Mouse (Mus musculus): ENCODE results near the gene Il2rg. TPM values are rescaled to one million over a fixed set of nuclear protein-coding genes. Genes with fewer than 3 reads are reported as not detected.

Il2rg gene
- total RNA-seq (2021): 10 to 100 TPM in 1 of 2 experiments, 1 to 10 TPM in 1; 5.7 to 10.2 TPM
- long read RNA-seq, experiment 1, partial matches to known transcripts: 0 of 2 reads
- long read RNA-seq, experiment 1, other reads (novel, unspliced or antisense): 0 of 2 reads
- long read RNA-seq, experiment 2, partial matches to known transcripts: 0 of 1 reads
- long read RNA-seq, experiment 2, other reads (novel, unspliced or antisense): 0 of 1 reads

DNA sequence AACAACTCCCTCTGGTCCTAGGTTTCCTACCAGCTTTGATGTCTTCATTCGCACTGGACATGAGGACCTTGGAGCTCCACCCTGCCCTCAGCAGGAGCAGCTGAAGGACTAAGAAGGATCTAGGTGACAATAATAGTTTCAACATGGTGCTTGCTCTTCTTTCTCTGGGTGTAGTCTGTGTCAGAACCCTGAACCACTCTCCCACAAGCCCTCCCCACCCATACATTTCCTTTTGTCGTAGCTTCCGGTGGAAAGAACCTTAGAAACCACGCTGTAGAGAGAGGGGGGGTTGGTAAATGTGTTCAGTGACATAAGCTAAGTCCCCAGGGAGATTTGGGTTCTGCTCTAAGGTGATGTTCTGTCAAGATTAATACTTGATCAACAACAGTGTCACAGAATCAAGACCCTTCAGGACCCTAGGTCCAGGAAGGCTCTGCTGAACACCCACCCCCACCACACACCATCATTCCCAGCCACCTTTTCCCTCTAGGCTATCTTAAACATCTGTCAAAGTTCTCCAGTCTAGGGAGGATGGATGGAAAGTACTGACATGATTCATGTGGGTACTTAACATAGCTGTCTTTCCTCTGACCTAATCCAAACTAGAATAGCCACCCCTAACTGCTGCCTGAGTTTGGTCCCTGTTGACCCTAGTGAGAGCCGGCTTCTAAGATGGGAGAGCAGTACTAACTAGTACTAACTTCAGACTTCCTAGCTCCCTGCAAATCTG lies at the start of gene Il2rg:
Gene Il2rg (minus strand): TSS at position 231 of the 730 bp plus-strand sequence.
- no peak for DNase-seq

DNA sequence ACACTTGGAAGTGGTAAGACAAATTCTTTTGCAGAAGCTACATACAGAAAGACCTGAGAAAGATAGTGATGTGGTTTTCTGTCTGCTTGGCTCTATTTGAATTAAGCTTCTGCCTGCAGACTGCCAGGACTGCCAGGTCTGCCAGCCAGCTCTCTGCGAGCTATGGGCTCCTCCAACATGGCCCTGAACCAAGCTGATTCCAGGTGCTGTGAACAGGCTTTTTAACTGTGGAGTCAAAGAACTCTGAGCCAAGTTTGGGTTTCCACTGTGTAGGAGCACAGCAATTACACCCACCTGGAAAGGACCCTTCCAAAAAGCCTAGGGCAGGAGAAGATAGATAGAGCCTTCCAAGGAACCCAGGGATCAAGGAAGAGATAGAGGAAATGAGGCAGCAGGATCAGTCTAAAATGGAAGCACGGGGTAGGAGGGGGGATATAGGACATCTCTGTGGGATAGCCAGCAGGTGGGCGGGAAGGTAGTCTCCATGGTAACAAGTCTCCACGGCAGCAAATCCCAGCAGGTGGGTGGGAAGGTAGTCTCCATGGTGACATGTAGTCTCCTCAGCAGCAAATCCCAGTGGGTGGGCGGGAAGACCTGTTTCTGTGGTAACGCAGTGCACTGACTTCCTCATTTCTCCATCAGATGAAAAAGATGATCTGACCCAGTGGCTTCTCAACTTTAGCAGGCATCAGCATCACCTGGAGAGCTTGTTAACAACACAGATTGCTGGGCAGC lies 45.7 kb upstream of the Il2rg start:
- no peak for DNase-seq

DNA sequence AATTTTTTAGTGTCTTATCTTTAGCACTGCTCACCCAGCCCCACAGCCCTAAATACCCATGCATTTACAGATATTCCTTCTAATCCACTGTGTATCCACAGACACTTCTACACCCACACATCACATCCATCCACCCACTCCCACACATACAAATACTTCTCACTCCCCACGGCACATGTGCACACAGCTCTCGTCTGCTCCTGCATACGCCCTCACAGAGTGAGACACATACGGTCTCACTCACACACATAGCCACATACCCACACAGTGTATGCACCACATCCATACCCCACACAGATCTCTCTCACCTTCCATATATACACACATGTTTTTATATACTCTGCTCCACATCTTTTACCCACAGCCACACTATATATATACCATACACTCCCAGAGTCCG lies 41.2 kb upstream of the Il2rg start:
- no peak for DNase-seq

DNA sequence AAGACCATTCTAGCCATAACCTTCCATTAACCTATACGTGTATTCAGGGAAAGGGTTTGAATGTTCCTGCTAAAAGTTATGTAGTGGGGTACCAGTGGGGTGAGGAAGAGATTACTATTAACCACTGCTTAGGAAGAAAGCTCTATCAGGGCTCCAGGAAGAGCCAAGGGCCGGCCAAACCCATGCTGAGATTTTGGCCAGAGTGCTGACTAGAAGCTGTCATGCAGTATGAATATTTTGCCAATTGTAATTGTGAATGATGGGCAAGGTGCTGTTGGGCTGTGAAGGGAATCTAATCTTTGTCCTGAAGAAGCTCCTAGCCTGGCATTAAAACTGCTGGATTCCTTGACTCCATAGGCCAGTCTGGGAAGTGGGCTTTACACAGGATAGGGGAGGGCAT lies 36.6 kb upstream of the Il2rg start:
- DNase-seq: no peak

DNA sequence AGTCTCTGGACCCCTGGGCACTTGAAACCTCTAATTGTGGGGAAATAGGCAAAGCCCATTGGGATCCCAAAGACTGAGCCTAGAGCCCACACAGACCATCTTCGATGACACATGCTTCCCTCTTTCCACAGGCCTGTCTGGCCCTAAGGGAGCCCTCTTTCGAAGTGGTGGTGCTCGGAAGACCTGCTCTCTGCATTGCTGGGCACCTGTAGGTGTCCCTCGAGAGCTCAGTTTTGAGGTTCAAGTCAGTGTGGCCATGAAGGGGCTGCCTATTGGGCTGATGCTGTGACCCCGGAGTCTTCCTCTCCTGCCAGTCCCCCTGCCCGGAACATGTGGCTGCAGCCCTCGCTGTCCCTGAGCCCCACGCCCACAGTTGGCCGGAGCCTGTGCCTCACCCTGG lies 33.6 kb upstream of the Il2rg start:
- no peak for DNase-seq

DNA sequence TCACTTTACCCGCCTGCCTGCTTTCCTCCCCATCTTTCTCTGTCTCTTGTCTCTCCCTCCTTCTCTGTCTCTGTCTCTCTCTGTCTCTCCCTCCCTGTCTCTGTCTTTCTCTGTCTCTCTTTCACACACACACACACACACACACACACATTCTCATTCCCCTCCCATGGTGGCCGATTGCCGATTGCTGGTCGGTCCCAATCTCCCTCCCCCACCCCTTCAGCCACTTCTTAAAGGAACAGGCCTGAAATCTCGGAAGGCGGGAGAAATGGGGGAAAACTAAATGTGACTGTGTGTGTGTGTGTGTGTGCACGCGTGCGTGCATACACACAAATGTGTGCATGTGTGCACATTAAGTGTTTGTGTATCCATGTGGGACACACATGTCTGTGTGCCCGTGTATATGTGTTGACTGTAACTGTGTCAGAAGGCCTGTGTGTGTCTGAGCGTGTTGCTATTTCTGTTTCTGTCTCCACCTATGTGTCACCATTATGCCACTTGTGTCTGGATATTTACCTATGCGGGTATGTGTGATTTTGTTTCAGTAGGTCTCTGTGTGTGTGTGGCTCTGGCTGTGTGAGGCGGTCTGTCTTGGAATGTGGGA lies 32.5 kb upstream of the Il2rg start:
- no peak for DNase-seq

DNA sequence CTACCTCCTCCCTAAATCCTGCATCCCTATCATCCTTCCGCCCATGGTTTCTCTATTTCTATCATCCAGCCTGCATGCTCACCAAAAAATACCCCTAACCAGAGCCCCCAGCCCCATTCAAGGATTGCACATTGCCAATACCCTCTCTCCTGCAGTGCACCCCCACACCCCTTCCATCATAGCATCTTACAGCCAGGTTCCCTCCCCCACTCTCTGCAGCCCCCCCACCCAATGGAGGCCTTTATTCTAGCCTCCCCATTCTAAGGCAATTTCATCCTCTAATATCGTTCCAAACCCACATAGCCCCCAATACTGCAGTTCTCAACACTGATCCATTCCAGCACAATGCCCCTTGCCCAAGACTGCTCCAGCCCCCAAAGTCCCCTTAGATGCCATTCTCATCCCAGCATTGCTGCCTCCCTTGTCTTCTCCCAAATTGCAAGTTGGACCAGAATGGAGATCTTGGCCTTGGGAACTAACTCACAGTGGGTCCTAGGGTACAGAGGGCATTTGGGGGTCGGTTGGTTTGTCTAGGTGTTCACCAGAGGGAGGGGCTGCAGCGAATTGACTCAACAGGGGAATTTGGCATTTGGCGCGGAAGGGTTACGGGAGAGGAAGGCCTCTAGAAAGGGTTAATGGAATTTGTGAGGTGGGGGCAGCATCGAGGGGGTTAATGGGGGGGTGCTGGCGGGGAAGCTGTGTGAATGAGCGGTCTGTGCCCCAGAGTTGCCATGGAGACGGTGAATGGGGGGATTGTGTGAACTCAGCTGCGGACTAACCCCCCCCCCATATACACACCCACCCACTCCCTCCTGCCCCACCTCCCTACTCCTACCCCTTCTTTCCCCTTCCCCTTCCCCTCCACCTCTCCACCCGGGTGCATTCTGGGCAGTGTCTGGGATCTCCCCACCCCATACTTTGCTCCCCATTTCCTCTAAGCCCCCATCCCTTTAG lies 31.7 kb upstream of the Il2rg start:
- no peak for DNase-seq

DNA sequence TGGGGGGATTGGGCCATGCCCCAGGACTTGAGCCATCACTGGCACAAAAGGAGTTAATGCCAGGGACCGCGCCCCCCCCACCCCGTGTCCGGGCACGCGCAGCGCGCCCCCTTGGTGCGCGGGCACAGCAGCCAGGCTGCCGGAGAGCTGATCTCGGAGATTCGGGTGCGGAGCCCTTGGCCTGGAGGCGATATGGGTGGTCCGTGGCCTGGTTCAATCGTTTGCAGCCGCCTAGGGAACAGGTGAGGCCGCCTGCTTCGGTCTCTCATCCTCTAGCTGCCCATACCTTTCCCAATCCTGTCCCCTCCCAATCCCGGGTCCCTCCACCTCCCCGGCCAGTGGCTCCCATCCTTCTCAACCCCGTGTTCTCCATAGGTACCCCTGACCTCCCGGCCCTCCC lies 31.0 kb upstream of the Il2rg start, which contains the start of gene Nlgn3:
Gene Nlgn3 (plus strand): TSS at position 114 of the 400 bp plus-strand sequence.
- peak; percentile 31 to 51 for DNase-seq

DNA sequence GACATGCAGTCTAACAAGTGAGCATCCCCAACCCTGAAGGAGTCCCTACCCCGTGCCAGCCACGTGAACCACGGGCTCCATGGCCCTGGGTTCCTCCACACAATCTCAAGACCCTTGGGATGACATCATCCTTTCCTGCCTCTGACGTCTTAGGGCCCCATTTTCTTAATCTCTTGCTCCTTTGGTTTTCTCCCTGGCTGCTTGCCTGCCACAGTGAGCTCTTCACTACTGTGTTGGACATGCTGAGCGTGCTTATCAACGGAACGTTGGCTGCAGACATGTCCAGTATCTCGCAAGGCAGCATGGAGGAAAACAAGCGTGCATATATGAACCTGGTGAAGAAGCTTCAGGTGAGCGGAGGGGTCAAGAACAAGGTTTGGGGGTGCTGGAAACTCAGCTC lies 22.1 kb upstream of the Il2rg start:
- DNase-seq: no peak

DNA sequence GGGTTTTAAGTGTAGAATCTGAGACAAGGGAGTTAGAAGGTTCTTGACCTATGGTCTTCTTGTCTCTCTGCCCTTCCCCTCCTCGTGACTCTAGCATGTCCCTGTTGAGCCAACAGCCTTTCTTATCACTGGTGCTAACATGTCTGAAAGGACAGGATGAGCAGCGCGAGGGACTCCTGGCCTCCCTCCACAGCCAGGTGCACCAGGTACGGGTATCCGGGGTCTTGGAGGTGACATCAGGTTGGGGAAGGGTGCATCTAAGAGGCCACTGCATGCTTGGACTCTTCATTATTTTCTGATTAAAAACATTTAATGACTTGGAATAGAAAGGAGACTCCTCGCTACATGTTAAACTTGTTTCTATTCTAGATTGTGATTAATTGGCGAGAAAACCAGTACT lies 21.0 kb upstream of the Il2rg start:
- no peak for DNase-seq

DNA sequence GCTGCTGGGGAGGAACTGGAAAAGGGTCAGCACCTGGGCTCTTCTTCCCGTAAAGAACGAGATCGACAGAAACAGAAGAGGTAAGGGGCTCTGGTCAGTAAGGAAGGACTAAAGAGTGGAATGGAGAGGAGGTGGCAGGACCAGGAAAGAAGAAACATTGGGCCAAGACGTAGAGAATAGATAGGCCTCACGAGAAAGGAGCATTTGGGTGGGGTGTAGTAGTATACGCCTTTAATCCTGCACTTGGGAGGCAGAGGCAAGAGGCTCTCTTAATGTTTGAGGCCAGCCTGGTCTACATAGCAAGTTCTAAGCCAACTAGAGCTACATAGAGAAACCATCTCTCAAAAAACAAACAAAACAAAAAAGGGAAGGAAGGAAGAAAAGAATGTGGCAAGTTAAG lies 20.4 kb upstream of the Il2rg start:
- no peak for DNase-seq

DNA sequence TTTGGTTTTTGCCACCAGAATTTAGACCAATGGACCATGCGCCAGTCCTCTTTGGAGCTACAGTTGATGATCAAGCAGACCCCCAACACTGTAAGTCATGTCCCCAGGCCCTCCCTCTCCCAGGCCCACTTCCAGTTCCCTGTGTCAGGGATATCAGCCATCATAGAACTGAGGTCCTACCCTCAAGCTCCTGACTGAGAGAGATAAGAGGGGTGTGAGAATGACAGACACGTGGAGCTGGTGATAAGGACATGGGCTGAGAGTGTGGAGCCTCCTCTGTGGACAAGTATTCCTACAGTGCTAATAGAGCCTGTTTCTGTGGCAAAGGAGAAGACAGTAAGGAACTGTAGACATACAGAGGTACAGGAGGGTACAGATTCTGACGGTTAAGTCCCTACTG lies 19.5 kb upstream of the Il2rg start:
- DNase-seq: no peak

DNA sequence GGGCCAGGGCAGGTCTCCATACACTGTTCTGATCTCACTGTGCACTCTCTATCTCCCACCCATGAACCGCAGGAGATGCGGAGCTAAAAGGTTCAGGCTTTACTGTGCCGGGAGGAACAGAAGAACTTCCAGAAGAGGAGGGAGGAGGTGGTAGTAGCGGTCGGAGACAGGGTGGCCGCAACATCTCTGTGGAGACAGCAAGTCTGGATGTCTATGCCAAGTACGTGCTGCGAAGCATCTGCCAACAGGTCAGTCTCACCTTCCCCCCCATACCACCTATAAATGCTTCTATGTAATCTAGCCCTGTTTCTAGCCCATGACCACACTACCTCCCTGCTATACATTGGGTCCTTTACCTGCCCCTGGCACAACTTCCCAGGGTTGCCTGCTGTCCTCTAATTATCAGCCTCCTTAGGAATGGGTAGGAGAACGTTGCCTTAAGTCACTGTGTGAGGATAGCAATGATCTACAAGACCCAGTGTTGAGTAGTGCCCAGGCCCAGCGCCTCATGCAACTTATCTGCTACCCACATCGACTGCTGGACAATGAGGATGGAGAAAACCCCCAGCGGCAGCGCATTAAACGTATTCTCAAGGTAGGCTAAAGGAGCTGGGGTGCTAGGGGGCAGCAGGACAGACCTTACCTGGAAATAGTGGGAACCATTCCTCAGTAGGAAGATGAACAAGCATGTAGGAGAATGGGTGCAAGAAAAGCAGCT lies 18.1 kb upstream of the Il2rg start:
- DNase-seq: no peak

DNA sequence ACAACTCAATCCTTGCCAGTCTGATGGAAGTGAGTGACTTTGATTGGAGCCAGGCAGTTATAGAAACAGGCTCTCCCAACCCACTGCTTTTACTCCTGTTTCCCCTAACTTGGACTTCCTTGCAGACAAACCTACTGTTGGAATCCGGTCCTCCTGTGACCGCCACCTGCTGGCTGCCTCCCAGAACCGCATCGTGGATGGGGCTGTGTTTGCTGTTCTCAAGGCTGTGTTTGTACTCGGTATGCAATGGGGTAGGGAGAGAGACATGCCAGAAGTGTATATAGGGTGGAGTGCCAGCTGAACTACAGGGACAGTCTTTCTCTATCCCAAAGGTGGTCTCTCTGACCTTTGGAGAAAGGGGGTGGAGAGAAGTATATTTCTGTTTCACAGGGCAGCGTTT lies 17.5 kb upstream of the Il2rg start:
- DNase-seq: peak; percentile 61 to 66

DNA sequence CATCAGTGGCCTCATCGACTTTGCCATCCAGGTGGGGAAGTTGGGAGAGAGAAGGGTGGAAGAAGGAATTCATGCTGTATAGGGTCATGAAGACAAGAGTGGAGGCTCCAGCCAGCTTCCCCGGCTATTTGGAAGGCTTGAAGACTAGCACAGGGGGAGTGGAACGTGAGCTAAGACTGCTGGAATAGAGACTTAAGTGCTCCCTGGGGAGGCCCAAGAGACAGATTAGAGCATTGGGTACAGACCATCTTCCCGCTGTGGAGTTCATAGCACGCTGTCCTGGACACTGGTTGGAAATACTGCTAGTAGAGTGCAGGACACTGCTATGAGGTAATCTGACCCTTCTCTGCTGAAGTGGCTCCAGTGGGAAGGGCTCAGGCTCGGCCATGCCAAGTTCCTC lies 14.8 kb upstream of the Il2rg start:
- DNase-seq: no peak

DNA sequence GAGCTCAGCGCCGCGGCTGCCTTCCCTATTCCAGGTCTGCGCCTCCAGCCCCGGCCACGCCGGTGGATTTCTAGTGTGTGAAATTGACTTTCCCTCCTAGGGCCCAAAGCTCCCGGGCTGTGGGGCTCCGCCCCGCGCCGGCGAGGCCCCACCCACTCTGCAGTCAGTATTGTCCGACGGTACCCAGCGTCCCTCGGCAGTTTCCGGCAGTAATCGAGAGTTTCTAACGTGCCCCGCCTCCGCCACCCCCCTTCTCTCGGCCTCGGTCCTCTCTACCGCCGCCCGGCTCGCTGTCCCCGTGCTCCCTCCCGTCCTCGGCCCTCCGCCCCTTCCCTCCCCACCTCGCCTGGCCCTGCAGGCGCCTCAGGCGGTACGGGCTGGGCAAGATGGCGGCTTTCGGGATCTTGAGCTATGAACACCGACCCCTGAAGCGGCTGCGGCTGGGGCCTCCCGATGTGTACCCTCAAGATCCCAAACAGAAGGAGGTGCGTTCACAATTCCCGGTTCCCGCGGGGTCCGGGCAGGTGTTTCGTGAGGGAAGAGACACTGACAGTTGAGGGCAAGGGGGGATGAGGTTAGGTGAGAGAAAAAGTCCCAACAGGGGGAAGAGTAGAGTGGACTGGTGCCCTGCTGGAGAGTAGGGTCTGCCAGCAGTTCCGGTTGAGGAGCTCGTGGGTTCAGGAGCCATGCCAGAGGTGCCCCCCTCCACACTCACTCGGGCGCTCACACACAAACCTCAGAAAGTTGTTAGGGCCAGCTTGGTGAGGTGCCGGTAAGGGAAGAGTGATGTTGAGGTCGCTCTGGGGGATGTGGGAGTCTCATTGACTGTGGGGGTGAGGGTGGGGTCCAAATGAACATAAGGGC lies 6.1 kb upstream of the Il2rg start, which contains the start of gene Med12:
Gene Med12 (plus strand): TSS at position 156 of the 864 bp plus-strand sequence.
- DNase-seq: peak; percentile 93 to 95

DNA sequence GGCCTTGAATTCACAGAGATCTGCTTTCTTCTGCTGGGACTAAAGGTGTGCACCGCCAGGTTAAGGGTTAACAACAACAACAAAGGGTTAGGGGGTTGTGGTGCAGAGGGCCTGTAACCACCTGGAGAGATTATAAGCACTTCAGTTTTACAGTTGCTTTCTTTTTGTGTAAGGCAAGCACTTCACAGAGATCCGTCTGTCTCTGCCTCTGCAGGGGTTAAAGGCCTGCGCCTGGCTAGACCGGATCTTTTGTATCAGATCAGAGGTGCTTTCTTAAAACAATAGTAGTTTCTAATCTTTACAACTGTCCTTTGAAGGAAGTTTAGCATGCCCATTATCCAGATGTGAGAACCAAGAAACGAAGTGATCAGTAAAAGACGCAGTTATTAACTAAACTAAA lies 5.4 kb upstream of the Il2rg start:
- DNase-seq: no peak

DNA sequence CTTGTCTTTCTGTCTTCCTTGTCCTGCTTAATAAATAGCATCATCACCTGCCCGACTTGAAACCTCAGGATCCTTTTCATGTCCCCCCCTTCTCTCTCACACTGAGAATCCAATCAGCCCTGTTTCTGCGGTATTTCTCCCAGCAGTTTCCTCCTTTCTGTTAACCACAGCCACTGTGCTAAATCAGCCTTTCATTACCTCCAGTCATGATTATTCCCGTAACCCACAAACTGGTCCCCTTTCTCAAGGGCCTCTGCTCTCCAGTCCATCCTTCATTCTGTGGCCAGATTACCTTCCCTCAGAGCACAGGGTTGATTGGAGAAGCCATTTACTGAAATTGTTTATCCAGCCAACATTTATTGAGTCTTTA lies 685 bp upstream of the Il2rg start, which contains the start of gene Gm20489:
Gene Gm20489 (minus strand): TSS at position 269 of the 370 bp plus-strand sequence.
- no peak for DNase-seq

DNA sequence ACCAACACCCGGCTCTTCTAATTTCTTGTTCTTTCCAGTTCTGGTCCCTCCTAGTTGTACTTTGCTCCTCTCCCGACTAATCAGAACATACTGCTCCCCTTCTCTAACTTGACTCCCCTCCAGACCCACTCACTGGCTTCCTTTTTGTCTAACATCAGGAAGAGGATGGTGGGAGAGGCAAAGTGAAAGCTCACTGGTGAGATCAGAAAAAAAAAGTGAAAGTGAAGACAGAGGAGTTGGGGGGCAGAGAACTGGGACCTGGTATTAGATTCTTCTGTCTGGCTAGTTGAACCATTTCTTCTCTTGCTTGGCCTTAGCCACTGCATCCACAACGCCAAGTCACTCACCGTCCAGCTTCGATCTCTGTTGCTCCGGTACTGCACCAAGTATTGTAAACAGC lies 1.4 kb downstream of the Il2rg start:
- no peak for DNase-seq

DNA sequence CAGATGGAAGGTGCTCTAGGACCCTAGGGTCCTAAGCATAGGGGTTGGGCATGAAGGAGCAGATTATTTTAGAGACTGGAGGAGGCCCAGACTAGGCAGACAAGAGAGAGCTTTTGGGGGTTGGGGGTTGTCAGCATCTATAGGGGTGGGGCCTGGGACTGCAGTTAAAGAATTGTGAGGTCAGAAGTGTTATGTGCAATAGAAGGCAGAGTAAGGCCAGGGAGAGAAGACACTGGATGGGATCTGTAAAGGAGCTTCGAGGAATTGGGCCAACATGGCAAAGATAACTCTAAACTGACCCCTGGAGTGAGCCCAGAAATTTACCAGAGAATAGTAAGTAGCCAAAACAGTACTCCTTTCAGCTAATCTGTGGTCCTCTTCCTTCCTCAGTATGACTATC lies 4.2 kb downstream of the Il2rg start, which contains the start of gene Gm614:
Gene Gm614 (minus strand): TSS at position 101 of the 400 bp plus-strand sequence.
- DNase-seq: no peak

Measured in adrenal gland, postnatal 36 days (tissue).